Mouse (Mus musculus): ENCODE data around the gene Fhad1.

Fhad1 gene

DNA sequence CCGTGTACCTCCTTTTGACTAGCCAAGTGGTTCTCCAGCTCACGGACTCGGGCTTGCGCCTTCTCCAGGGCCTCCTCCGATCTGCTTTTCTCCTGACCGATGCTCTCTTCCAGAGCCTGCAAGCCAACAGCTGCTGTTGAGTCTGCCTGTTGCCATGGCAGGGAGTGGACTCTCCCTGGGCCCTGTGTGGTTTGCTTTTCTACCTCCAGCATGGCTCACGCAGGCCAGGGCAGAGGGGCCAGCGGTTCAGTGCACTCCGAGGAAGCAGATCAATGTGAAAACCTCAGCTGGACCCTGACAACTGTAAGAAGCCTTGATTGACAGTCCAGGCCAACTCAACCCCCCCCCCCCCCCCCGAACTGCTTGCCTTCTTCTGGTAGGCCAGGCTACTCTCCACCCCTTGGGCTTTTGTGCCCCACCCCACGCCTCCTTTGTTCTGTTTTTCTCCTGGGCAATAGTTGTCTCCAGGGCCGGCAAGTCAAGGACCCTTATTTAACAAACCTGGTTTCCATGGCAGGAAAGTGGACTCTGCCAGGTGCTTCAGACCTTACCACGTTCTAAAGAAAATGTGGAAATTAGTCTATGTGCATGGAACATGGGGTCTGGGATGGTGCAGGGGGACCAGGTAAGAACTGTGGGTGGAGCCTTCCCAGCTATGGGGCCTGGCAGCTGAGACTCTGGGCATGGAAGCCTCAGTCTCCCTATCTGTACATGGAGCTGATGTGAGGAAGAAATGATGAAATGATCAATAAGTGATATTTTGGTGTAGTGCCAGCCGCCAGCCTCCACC lies 81.9 kb downstream of the Fhad1 start:
- DNase-seq (ENCODE audit: low spot score in 2 of 2): no peak

DNA sequence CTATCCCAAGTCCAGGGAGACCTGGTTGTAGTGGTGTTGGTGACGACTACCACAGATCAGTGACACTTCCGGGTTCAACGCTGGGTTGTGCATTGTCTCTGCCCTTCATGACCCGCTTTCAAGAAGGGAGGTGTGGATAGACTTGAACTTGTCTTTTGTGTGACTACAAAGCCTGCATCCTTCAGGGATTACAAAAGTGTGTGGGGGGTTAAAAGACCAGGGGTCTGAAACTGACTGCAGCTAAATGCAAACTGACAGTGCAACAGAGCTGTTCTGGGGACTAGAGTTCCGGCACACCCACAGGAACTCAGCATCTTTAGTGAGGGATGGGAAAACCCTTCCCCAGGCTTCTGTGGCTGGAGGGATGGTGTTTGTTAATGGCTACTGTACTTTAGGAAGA lies 83.4 kb downstream of the Fhad1 start:
- DNase-seq (ENCODE audit: low spot score in 2 of 2): no peak

DNA sequence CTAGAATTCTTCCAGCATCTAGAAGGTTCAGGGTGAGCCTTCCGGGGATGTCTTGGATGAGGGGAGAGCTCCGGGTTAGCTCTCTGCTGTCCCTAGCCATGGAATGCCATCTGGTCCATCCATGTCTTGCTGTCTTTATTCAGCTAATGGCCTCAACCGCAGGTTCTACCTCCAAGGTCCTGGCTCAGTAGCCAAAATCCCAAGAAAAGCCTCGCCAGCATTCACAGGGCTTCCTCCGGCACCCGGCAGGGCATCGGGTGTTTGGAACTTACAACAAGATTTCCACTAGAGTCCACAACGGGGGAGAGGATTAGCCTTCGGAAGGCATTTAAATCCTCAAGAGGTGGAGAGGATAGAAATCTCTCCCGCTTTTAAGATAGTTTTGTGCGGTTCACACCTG lies 84.9 kb downstream of the Fhad1 start:
- DNase-seq (ENCODE audit: low spot score in 2 of 2): no peak

DNA sequence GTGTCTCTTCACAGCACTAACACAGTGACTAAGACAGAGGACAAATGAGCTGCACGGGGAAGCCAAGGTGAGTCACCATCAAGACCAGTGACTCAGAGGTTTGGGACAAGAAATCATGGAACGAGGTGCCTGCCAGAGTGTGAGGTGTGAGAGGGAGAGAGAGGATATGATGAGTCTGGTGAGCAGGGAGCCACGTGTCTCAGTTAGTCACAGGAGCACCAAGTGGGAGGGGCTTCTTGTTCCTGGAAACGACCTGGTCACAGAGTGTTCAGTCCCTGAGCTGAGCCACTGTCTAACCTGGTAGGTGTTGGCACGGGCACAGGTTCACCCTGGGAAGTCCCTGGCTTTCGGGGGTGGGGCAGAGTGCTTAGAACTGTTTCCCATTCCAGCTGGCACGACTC lies 86.0 kb downstream of the Fhad1 start:
- DNase-seq (ENCODE audit: low spot score in 2 of 2): no peak

DNA sequence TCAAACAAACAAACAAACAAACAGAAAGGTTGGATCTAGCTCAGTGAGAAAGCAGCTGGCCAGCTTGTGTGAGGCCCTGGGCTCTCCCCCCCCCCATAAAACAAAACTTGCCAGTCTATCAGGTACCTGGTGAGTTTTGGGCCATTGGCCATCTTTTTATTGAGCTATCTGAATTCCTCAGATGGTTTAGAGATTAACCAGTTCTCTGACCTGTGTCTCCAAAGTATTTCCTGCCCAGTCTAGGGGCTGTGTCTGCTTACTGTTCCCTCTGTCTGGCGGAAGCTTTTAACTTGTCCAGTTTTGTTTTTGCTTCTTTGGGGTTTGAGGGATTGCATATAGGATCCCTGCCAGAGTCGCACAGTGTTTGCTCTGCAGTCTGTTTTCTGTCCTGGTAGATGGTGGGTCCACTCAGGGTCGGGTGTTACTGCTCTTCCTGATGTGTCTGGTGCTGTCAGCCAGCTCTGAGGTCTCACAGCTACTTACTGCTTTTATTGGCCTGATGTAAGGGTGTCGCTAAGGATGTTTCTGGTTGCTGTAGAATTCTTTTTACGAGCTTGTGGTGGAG lies 89.0 kb downstream of the Fhad1 start:
- DNase-seq (ENCODE audit: low spot score in 2 of 2): no peak

DNA sequence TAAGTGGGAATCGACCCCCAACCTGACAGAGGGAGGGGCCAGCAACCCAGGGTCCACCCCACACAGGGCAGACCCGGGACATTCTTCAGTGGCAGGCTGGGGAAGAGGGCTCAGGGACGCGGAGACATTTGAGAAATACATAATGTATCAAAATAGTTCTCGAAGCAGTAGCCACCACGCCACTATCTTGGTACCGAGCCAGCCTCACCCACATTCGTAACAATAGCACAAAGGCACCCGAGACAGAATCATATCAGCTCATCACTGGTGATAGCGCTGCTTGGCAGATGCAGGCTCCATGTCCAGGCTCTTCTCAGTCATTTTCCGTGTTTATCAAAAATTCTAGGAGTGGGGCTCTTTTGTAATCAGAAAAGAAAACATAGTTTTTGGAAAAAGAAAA lies 90.9 kb downstream of the Fhad1 start:
- no peak for DNase-seq (ENCODE audit: low spot score in 2 of 2)

DNA sequence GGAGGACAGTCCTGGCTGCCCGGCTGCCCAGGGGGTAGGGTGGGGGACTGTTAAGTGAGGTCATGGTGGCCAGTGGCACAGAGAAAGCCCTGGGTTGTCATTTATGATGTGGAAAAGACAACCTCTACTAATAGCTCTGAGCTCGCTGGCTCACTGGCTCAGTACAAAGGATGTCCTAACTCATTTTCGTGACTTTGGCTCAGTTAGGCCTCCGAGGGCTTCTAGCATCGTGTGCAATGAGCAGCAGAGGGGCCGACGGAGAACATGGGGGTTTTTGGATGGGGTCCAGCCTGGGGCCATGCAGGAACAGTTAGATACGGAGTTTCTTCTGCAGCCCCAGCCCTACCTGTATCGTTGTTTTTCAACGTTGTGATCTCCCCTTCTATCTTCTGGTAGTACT lies 94.5 kb downstream of the Fhad1 start:
- DNase-seq (ENCODE audit: low spot score in 2 of 2): no peak

DNA sequence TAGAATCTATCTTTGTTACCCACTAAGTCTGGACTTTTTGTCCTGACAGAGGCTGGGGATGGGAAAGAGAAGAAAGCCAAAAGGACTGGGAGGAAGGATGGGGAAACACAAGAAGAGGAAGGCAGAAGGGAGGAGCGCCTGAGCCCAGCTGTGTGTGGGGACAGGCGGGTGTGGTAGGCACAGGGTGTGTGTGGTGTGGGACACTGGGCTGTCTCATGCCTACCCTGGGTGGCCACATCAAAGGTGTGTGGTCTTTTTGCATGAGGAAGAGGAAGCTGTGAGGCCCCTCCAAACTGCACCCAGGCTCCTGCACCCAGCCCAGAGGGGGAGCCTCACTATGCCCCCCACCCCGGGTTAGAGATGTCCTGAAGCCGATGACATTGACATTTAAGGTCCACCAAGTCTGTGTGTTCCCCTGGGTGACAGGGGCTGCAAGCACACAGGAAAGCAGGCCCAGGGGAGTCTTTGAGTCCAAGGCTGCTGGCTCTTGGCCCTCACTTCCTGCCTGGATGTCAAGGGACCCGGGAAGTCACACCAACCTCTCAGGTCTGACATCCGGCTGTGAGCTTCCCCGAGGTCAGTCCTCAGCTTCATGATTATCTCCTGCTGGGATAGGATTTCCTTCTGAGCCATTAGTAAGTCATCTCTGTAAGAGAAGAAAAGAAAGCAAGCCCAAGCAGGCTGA lies 97.0 kb downstream of the Fhad1 start:
- no peak for DNase-seq (ENCODE audit: low spot score in 2 of 2)

DNA sequence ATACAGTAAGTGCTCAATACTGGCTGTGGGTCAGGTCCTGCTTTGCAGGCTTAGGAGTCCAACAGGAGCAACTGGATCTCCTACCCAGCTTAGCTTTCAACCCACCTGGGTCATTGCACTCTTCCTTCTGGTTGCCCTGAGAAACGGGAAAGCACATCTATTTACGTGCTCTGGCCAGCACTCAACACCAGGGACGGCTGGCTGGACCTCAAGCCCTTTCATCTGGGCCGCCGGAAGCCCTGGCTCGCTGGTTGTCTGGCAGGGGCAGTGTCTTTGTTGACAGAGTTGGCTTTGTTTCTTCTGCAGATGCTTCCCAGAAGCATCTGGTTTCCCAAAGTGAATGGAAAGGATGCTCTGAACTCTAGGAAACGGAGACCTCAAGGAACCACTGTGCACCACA lies 100.8 kb downstream of the Fhad1 start:
- no peak for DNase-seq (ENCODE audit: low spot score in 2 of 2)

DNA sequence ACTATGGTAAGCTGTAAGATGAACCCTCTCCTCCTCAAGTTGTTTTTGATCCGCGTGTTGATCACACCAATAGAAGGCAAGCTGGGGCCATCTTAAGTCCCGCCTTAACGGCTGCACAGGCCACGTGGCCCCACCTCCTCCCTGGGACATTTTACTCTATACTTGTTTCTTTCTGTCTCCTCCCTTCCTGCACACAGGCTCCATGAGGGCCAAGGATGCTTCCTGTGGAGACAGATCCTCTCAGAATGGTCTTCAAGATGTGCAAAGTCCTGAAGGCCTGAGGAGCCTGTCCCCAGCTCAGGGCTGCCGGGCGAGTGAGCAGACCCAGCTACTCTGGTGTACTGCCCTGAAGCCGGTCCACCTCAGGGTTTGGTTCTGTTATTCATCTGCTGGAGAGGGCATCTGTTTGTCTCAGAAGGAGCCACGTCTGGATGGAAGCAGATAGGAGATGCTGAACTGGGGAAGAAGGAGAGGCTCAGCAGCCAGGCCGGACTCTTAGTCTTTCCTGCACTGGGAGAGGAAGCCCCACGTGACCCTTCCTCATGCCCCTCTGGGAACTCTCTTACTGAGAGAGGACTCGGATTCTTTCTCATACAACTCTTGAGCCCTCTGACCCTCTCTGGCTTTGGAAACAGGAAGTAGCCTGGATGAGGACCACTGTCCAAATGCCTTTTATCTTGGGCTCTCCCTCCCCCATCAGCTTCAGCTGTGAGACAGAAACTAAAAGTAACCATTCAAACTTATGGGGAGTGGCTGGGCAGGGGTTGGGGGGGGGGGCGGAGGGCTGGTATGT lies 101.5 kb downstream of the Fhad1 start:
- DNase-seq (ENCODE audit: low spot score in 2 of 2): no peak

DNA sequence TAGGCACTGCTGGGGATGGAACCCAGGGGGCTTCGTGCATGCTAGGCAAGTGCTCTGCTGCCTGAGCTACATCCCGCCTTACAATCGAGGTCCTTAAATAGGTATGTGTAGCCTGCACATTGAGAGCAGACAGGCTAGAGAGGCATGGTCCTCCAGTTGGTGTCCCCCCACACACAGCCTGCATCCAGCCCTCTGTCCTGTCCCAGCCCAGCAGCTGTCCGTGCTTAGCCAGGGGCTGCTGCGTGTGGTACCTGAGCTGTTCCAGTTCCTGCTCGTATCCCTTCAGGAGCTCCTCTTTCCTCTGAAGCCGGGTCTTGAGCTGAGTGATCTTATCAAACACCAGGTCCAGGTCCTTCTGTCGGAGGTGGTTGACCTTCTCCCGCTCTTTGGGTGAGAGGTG lies 110.2 kb downstream of the Fhad1 start:
- DNase-seq (ENCODE audit: low spot score in 2 of 2): no peak

DNA sequence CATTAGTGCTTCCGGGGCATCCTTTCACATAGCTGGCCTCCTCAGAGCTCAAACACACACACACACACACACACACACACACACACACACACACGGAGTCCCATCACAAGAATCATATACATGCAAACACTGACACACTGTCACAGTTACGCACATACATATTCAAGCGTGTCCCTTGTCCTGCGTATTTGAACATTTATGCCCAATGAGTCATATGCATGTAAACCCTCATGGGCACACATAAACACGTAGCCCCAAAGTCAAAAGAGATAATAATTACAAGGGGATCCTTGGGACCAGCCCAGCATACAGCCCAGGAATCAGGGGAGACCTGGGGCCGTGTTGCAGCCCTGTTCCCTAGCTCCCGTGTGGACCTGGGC lies 112.4 kb downstream of the Fhad1 start:
- no peak for DNase-seq (ENCODE audit: low spot score in 2 of 2)

DNA sequence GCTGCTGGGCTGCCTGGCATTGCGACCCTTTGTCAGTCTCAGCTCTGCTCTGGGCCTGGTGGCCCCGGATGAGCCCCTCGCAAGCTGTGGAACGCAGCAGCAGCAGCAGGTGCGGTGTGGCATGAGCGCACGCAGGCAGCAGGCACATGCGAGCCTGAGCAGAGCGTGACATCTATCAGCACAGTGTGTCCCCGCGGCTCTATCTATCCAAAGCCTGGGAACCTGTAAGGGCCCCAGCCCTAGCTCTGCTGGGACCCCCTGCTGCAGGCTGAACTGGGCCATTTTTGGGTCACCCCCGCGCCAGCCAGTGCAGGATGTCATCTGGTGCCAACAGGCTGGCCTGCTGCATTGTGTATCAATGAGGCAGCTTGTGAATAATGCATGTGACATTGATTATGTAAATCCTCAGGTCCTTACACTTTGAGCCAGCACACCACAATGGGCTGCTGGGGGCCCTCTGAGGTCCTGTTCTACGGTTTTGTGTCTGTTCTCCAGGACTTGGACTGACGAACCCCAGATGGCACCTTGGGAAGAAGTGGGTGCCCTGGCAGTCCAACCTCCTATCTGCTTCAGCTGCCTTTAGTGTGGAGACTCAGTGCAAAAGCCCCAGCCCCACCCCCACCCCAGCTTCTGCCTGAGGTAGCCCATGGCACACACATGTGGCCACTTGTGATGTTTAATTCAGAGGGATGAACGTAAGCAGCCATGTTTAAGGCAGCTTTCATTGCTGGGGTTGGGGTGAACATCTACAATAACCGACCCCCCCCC lies 113.0 kb downstream of the Fhad1 start:
- DNase-seq (ENCODE audit: low spot score in 2 of 2): no peak

DNA sequence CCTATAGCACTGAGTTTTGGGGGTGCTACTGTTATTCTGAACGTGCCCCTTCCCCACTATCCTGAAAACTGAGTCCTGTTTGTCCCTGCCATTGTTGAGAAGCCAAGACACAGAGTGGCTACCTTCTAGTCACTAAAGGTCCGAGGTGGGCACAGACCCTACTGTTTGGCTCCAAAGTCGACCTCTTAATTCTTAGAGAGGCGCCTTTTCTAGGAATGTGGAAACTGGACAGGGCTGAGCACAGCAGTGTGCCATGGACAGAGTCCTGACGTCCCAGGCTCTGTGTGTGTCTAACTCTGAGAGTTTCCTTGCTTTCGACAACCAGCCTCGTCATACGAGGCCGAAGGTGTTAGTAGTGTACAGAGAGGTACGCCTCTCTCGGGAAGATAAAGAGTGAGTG lies 114.5 kb downstream of the Fhad1 start:
- no peak for DNase-seq (ENCODE audit: low spot score in 2 of 2)

DNA sequence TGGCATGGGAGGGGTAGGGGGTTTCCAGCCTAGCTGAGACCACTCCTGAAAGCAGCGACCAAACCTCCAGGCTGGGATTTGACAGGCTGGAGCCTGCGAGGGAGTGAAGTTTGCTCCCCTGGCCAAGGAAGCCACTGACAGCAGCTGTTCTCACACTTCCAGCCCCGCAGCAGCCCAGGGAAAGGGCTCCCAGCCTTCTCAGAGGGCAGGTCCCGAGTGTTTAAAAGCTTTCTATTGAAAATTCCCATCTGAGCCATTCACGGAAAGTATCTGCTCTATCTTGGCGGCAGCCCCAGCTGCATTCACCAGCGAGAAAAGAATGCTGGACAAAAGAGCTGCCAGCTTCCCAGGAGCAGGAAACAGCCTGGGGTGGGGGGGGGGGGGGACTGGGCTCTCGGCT lies 114.9 kb downstream of the Fhad1 start:
- DNase-seq (ENCODE audit: low spot score in 2 of 2): no peak

DNA sequence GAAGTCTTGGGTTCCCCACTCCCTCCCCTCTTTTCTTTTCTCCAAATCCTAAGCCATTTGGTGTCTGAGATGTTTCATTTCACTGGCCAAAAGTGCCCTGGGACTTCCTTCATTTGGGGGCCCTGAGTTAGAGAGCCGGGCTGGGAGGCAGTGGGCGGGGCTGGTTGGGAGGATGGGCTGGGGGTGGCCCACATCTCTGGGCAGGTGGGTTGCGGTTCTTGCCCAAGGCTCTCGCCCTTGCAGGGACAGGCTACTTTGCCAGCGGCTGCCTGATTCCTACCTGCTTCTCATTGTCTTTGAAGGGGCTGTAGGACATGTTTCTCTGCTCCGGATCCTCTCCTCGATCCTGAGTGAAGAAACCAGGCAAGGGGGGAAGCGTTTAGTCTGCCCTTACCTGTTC lies 116.0 kb downstream of the Fhad1 start:
- no peak for DNase-seq (ENCODE audit: low spot score in 2 of 2)

DNA sequence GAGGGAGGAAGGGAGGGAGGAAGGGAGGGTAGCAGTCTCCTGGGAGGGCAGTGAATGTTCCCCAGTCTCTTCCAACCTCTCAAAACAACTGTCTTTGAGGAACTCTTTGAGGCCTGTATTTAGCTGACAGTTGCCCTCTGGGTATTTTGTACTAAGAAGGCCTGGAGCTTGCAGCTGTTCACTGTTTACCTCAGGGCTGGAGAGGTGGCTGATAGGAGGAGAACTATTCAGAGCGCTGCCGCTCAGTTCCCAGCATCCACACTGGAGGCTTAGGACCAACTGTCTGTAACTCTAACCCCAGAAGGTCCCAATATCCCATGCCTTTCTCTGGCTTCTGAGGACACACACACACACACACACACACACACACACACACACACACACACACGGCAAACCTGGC lies 117.0 kb downstream of the Fhad1 start:
- no peak for DNase-seq (ENCODE audit: low spot score in 2 of 2)

DNA sequence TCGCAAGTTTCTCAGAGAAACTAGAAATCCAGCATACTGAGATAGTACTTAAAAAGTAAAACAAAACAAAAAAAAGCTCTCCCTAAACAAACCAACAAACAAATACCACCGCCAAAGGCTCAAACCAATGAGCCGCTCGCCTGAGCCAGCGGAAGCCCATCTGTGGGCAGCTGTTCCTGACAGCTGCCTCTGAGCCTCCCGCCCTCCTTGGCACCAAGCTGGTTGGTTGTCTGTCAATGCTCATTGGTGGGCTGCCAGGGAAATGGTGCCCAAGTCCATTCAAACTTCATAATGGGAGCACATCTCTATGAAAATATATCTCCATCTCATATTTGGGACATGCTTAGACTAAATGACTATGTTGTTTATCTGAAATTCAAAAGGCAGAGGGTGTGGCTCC lies 117.7 kb downstream of the Fhad1 start:
- no peak for DNase-seq (ENCODE audit: low spot score in 2 of 2)

DNA sequence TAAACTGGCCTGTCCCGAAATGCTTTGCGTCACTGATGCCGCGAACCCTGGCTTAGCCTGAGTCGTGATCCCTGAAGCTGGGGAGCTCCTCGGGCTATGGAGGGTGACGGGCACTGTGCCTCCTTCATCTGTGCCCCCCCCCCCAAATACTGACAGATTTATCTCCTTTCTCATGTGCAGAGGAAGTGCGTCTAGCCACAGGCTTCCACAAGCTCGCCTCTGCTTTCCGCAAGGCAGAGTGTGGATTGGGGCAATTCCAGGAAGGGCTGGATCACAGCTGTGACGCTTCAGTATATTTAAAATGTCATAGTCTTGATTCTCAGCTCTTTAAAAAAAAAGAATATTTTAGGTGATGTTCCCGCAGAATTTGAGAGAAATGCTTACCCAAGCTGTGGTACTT lies 119.1 kb downstream of the Fhad1 start:
- DNase-seq (ENCODE audit: low spot score in 2 of 2): no peak

DNA sequence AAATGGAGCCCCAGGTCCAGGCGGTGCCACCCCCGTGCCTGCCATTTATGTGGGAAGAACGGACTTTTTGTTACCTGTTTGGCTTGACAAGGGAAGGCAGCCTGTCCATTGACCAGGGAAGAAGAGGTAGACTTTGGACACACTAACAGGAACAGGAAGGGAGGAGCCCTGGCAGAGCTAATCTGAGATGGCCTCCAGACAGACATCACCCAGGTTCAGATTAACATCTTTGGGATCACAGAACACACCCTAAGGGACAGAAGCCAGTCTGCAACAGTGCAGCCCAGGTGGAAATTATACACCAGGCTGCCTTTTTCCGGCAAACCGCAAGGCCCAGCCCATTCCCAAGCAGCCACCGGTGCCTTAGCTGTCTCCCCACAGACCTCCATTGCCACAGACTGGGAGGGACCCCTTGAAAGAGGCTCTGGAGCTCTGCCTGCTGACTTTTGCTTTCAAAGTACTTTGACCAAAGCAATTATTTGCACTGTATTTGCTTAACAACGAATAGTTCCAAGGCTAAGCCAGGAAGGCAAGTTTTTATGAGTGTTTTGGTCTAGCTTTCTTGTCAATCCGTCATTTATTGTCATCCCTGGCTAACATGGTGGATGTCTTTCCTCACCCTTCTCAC lies 121.6 kb downstream of the Fhad1 start:
- no peak for DNase-seq (ENCODE audit: low spot score in 2 of 2)

DNA sequence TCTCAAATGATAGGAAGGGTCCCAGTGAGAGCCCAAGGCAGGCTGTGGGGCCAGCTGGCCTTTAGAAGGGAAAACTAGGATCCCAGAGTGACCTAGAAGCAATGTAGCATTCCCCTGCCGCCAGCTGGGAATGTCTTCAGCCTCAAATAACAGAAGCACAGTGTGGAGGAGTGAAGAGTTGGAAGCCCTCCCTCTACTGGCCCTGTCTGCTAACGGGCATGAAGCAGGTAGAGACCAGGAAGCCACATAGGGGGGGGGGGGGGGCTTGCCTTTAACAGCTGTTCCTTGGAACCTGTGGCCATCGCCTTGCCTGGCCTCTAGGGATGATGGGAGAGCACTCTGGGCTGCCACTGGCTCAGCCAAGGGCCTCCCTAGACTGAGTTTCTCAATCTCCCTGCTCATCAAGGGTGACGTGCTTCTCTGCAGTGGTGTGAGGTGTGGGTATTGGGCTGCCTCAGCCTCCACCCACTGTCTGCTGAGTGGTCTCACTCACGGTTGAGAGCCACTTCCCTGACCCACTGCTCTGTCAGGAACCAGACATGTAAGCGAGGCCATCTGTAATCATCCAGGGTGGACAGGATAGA lies 128.4 kb downstream of the Fhad1 start:
- no peak for DNase-seq (ENCODE audit: low spot score in 2 of 2)
